Mouse (Mus musculus) adrenal gland, postnatal 4 days (tissue): Measurements from ENCODE around the gene Akap2. TPM values are rescaled to one million over a fixed set of nuclear protein-coding genes. Genes with fewer than 3 reads are reported as not detected.
A peak's percentile ranks its signal among the peaks of the same experiment; 100 is the strongest.

Experiments used
- DNase-seq, 2 experiments: peaks; one replicate each; pipeline ENCODE4 v3.0.0; 2021 to 2022; ENCODE audit warnings: low spot score in 2 of 2, mixed read lengths in 2 of 2
- total RNA-seq, 2 experiments: library from RNA; stranded (reverse); gene quantifications; 2 replicates each; pipeline ENCODE4 v1.2.3; 2021

Akap2 gene
- total RNA-seq, 2 experiments from 2014 or later, result 106 to 114 TPM

- DNase-seq, result no peak
These were observed 179.2 kb downstream of the Akap2 start for GRCm38 (mm10) chr4:57896631-57897030.

GRCm38 (mm10) chr4:57901210-57901609, 183.8 kb downstream of the Akap2 start:
- no peak for DNase-seq

DNA sequence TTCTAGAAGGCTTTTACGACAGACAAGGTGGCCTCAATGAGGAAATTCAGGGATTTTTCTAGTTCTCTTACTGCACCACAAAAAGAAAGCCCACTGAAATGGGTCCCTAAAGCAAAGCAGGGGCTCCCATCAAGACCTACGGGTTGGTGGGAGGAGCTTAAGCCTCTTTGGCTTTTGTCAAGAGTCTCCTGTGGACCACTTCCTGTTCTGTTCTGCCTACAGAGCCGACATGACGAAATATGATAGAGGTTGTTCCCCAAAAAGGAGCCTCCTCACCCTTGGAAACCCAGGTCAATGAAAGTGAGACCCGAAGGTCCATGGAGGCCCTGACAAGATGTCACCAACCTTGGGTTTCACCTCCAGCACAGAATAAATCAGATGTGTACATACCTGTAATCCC, 185.2 kb downstream of the Akap2 start:
- no peak for DNase-seq

GRCm38 (mm10) chr4:57904211-57904610, 186.8 kb downstream of the Akap2 start:
- no peak for DNase-seq

GRCm38 (mm10) chr4:57904638-57905037, 187.2 kb downstream of the Akap2 start:
- no peak for DNase-seq

DNA sequence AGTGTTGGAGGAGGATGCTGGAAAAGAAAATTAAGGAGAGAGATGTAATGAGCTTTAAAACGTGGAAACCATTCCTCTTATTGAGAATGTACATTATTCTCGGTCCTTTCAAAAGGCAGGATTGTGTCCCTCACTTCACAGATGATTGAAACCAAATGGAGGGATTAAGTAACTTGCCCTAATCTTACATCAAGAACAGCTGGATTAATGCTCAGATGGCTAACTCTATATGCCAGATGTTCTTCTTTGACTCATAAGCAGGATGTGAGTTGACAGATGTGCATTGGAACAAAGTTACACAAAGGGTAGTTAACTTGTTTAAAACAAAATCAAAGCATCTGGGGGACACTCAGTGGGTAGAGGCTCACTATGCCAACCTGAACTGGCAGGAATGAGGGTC, 189.3 kb downstream of the Akap2 start:
- DNase-seq, result no peak

DNA sequence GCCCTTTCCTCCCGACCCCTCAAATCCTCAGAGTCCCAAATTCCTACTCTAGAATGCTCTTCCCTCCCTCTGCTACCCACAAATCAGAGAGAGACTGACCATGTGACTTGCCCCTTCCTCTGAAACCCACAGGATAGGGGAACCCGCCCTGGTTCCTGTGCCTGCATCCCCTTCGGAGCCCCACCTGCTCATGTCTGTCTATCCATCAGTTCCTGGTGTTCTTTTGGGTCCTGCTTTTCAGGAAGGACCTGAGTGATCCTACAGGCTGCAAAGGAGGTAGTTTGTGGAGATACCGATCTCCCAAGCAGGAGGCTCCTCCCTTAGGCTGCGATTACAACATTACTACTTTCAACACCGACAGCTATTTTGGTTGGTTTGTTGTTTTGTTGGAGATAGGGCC, 191.4 kb downstream of the Akap2 start:
- DNase-seq, result no peak

DNA sequence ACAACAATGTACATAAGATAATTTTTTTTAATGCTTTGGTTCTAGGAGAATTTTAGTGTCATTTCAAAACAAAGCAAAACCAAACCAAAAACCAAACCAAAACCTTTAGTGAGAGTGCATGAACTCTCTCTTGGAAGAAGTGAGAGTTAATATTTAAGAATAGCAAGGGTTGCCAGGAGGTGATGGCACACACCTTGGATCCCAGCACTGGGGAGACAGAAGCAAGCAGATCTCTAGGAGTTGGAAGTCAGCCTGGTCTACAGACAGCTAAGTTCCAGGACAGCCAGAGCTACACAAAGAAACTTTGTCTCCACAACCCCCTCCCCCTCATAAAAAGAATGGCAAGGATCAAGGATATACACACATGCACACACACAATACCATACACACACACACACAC, 195.6 kb downstream of the Akap2 start:
- DNase-seq, result no peak

DNA sequence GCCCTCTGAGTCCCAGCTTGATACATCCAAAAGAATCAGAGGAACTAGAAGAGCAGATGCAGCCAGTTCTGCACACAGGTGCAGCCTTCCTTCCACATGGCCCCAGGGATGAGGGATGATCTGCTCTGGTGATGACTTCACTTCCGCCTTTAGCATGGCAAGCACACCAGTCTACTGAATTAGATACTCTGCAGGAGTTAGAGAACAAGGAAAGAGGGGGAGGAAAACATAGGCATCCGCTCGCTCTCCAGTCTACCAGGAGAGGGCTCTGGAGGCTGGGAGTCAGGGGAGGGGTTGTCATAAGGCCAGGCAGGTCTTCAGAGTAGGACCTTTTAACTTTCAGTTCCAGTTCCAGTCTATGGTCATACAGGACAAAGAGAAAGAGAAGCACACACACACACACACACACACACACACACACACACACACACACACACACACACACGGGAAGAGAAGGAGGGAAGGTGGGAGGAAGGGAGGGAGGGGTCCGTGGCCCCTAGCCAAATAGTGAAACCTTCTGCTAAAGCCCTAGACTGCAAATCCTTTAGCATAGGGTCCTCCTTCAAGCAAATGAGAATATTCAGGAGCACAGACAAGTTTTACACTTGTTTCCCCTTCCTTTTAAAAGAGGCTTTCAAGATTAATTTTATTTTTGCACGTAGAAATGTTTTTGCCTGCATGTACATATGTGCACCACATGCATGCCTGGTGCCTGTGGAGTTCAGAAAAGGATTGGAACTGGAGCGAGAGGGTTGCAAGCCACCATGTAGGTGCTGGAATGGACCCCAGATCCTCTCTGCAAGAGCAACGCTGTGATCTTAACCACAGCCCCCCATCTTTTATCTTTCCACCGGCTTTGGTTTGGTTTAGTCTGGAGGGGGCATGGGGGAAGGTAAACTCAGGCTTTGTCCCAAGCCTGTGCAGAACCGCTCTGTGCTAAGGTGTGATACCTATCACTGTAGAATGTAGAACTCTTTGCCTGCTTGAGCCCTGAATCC, 197.0 kb downstream of the Akap2 start:
- no peak for DNase-seq

GRCm38 (mm10) chr4:57915216-57915965, 197.9 kb downstream of the Akap2 start:
- no peak for DNase-seq

- DNase-seq, result peak in 1 of 2 experiments; percentile 28
These were observed 198.8 kb downstream of the Akap2 start, which contains the start of gene D630039A03Rik for GRCm38 (mm10) chr4:57916201-57916661. Gene D630039A03Rik, minus strand, starts transcription at chr4:57916297.

DNA sequence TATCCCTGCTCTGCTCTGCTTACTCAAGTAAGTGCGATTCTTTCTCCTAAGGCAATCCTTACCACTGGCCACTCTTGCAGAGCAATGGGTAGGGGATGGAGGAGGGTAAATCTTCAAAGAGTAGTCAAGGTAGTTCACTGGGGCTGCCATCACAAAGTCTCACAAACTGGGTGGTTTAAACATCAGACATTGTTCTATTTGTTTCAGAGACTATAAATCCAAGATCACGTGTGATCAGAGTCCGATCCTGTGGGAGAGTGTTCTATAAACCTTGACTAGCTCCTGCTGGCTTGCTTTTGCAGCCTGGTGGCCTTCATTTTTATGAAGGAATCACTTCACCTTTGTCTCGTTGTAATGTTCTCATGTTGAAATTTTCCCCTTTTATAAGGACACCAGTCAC, 199.3 kb downstream of the Akap2 start:
- no peak for DNase-seq

- no peak for DNase-seq
These were observed 202.3 kb downstream of the Akap2 start for GRCm38 (mm10) chr4:57919494-57920423.

DNA sequence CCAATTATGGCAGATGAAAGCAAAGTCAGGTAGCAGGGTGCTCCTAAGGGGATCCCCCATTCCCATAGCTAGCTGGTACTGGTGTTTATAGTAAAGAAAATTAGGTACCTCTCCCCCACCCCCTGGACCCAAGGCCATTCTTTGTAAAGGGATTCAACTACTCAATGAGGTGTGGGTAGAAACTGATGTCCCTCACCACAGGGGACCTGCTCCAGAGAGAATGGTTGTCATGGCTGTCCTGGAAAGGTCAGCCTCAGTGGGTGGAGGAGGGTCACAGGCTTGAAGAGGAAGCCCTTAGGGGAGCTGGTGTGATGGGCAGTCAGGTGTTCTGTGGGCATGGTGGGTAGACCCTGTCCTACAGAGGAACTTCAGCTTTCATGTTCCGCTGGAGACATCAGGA, 203.1 kb downstream of the Akap2 start:
- no peak for DNase-seq

DNA sequence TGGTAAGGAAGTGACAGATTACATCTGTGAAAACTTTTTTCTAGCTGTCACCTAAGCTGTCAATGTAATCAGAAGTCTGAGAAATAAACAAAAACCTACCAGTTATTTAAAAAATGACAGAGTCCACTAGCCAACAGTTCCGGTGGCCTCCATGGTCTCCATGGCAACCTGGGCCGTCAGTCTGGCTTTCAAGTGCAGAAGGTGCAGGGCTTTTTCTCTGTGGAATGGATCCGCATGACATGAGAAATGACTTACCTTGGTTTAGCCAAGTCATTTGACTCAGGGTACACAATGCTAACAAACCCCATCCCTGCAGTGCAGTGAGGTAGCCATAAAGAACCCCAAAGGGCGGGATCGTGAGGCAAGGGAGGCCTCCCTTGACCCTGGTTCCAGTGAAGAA, 204.7 kb downstream of the Akap2 start:
- DNase-seq, result no peak

GRCm38 (mm10) chr4:57924556-57925071, 207.2 kb downstream of the Akap2 start:
- DNase-seq, result no peak

GRCm38 (mm10) chr4:57927464-57928205, 210.2 kb downstream of the Akap2 start:
- no peak for DNase-seq

GRCm38 (mm10) chr4:57930559-57931170, 213.2 kb downstream of the Akap2 start:
- DNase-seq, result no peak

DNA sequence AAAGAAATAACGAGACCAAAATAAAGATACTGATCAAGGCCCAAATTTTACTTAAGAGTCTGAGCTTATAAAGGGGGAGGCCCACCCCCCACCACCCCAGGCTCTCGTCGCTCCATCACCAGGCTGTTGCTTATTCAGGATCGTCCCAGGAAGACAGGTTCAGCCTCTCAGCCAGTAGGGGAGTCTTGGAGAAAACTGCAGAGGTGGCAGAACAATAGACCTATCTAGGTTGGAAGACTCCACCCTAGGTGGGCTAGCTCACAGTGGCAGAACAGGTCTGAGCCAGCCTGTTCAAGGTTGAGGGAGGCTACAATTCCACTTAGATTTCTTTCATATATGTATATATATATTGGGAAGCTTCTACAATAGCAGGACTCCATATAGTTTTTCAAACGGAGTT, 216.7 kb downstream of the Akap2 start:
- no peak for DNase-seq
